ENCODE assay signal across 16 mouse cellular contexts in genomic region chr13:99461886-99462285, GRCm38 (mm10).
"Had no signal": no experiment of that assay in that cellular context is flagged by ENCODE, and none has a peak within 500 bp of the region (broad histone marks: within the 10 kb centered on the region; RNA-seq: fewer than 3 reads in every experiment).

No protein-coding gene starts in this region.

- H3K4me3 ChIP-seq: lung, embryonic 15.5 days; megakaryocyte, embryonic 14.5 days; midbrain, embryonic 13.5 days; midbrain, embryonic 15.5 days; neural tube, embryonic 12.5 days; stomach, embryonic 15.5 days had no signal

- DNase-seq: lung, adult 2 months; lung, postnatal 14 days; lung, postnatal 36 days; right cerebral cortex, postnatal 14 days; thymus, adult 2 months; thymus, postnatal 25 days; thymus, postnatal 4 days had no signal

- ATAC-seq: lung, postnatal 0 days; midbrain, embryonic 13.5 days; midbrain, embryonic 15.5 days had no signal

- H3K27ac ChIP-seq: lung, embryonic 15.5 days; macrophage; midbrain, embryonic 13.5 days; midbrain, embryonic 15.5 days; neural tube, embryonic 12.5 days; stomach, embryonic 15.5 days; stomach, postnatal 0 days had no signal
